Mouse (Mus musculus) retina, adult 2 months (tissue): Measurements from ENCODE around the gene Gm28230.

Experiments used
- DNase-seq: peaks from one replicate; pipeline ENCODE4 v3.0.0-alpha.2; 2012; ENCODE audit warnings: low read depth, low spot score

Gene Gm28230

GRCm38 (mm10) chr2:74763245-74763735, 36.8 kb downstream of the Gm28230 start:
- no peak for DNase-seq

- DNase-seq, result no peak
Observed at GRCm38 (mm10) chr2:74763976-74764375, 37.4 kb downstream of the Gm28230 start.

DNA sequence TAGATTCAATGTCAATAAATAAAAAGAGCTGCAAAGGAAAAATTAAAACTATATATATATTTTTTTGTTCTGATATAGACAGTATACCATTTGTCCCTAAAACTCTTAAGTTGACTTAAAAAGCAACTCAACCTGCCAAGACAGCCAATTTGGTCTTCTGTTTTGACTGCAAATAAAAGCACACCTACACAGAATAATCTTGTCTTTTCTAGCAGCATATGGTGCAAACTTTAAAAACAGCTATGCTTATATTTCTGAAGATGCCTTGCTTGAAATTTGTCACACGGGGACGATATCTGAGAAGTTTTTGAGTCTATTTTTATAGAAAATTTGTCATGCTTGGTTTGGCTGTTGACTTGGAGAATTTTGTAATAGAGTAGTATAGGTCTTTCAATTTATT, 47.8 kb downstream of the Gm28230 start:
- no peak for DNase-seq

- no peak for DNase-seq
Observed at GRCm38 (mm10) chr2:74777536-74778275, 51.2 kb downstream of the Gm28230 start.

DNA sequence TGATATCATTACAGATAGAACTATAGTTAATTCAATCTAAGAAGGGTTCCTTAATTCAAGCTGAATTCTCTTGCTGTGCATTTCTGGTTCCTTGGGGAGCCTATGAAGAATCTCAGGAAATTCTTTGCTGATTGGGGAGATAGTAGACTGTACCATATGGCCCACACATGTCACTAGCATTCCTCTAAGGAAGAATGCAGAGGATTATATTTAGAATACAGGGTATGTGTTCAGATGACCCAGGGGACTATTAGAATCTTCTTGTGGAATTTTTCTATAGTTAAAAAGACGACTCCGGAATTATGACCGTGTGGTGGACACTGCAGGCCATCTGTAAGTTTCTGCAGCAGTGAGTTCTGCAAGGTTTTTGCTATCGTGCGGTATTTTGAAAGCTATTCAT, 54.9 kb downstream of the Gm28230 start:
- no peak for DNase-seq

- no peak for DNase-seq
Observed at GRCm38 (mm10) chr2:74795531-74795930, 69.0 kb downstream of the Gm28230 start.
